ENCODE assay signal across 28 mouse cellular contexts in genomic region chr1:88273326-88273725, GRCm38 (mm10). TPM values are rescaled to one million over a fixed set of nuclear protein-coding genes. Genes with fewer than 3 reads are reported as not detected.
DNase-seq lines count a peak whose midpoint lies in the region; ATAC-seq and TF ChIP-seq lines count a peak whose summit lies in the region.
"Had no signal": no experiment of that assay in that cellular context is flagged by ENCODE, and none has a peak within 500 bp of the region (broad histone marks: within the 10 kb centered on the region; RNA-seq: fewer than 3 reads in every experiment).

No protein-coding gene starts in this region.

- peaks cover 4% of the 10 kb centered on the region; the same call in 1 of the 2 replicates for H3K36me3 ChIP-seq in kidney, adult 2 months (ENCODE audit: control insufficient read depth, insufficient read depth, low read length)
- peaks cover 39% of the 10 kb centered on the region for H3K36me3 ChIP-seq in hindbrain, postnatal 0 days (ENCODE audit: insufficient read depth, low read length)

- peak; percentile 15 for DNase-seq in gastrocnemius, adult 2 months
- DNase-seq in gastrocnemius, adult 18-20 months (ENCODE audit: low spot score) = no peak
- DNase-seq in kidney, postnatal 10 days = peak; percentile 14
- no peak for DNase-seq in kidney, adult 2 months
- peak; percentile 27 to 30 for DNase-seq in spleen, postnatal 10 days (ENCODE audit: low spot score in 2 of 2)
- DNase-seq in spleen, postnatal 36 days (ENCODE audit: low spot score in 2 of 2) = no peak
- peak; percentile 16 for DNase-seq in T-cell, adult 2 months (ENCODE audit: low spot score)
- no peak for DNase-seq in hindbrain, postnatal 0 days (ENCODE audit: low spot score)
- DNase-seq: adrenal gland, postnatal 10 days; kidney, adult 18-20 months; kidney, postnatal 25 days; liver, embryonic 13.5 days; lung, postnatal 14 days had no signal

- intact Hi-C loops in gastrocnemius, adult 2 months (cut with DNase I) = no loop called here

- no peak for TF ChIP-seq POLR2A in kidney, adult 2 months (IDR thresholded peaks at IDR 0.05; ENCODE audit: low read depth, low read length)

- H3K4me1 ChIP-seq in kidney, adult 2 months (ENCODE audit: control insufficient read depth, insufficient read depth, low read length) = peaks cover 5% of the 10 kb centered on the region
- peaks cover 19% of the 10 kb centered on the region for H3K4me1 ChIP-seq in hindbrain, postnatal 0 days (ENCODE audit: insufficient read depth, low read length)

- no peak overlapping the region for H3K27ac ChIP-seq in gastrocnemius, adult 2 months
- H3K27ac ChIP-seq in kidney, adult 2 months (ENCODE audit: insufficient read depth, low read depth, low read length) = no peak overlapping the region
- H3K27ac ChIP-seq in hindbrain, postnatal 0 days = no peak overlapping the region
- H3K27ac ChIP-seq: embryonic facial prominence, embryonic 15.5 days; heart, embryonic 13.5 days; hindbrain, embryonic 13.5 days; layer of hippocampus, adult 2 months; liver, embryonic 13.5 days had no signal

- TF ChIP-seq CTCF in gastrocnemius, adult 2 months (IDR thresholded peaks at IDR 0.05) = no peak
- TF ChIP-seq CTCF in kidney, adult 2 months (conservative IDR thresholded peaks at IDR 0.05; ENCODE audit: insufficient read depth, insufficient read length, low read depth, low read length) = no peak
- no peak for TF ChIP-seq CTCF in hindbrain, postnatal 0 days (IDR thresholded peaks at IDR 0.05; ENCODE audit: low read depth)

- H3K4me3 ChIP-seq in gastrocnemius, adult 2 months = no peak overlapping the region
- no peak overlapping the region for H3K4me3 ChIP-seq in kidney, adult 2 months (ENCODE audit: insufficient read depth, low read depth, low read length)
- no peak overlapping the region for H3K4me3 ChIP-seq in hindbrain, postnatal 0 days (ENCODE audit: low read length)
- H3K4me3 ChIP-seq: embryonic facial prominence, embryonic 15.5 days; heart, embryonic 13.5 days; hindbrain, embryonic 13.5 days; layer of hippocampus, adult 2 months; liver, embryonic 13.5 days had no signal

- 98% methylated on average over 3 of the region's 3 CpGs for WGBS in kidney, adult 2 months
- 93% methylated on average over 3 of the region's 3 CpGs for WGBS in hindbrain, postnatal 0 days

- H3K9me3 ChIP-seq in hindbrain, postnatal 0 days (ENCODE audit: low read length) = no peaks in the 10 kb centered on the region; the same call in 1 of the 2 replicates
- H3K9me3 ChIP-seq: embryonic facial prominence, embryonic 15.5 days; heart, embryonic 13.5 days; hindbrain, embryonic 13.5 days; liver, embryonic 13.5 days had no signal

- no peaks in the 10 kb centered on the region for H3K27me3 ChIP-seq in kidney, adult 2 months (replicated peaks; ENCODE audit: control insufficient read depth, insufficient read depth, low read length)
- no peaks in the 10 kb centered on the region for H3K27me3 ChIP-seq in hindbrain, postnatal 0 days (ENCODE audit: insufficient read depth, low read length)
- H3K27me3 ChIP-seq: embryonic facial prominence, embryonic 15.5 days; heart, embryonic 13.5 days; hindbrain, embryonic 13.5 days; liver, embryonic 13.5 days had no signal

- no peak overlapping the region for H3K9ac ChIP-seq in hindbrain, postnatal 0 days (replicated peaks; ENCODE audit: low read length)
- H3K9ac ChIP-seq: embryonic facial prominence, embryonic 15.5 days; heart, embryonic 13.5 days; hindbrain, embryonic 13.5 days; liver, embryonic 13.5 days had no signal

- ATAC-seq in hindbrain, postnatal 0 days = no peak
- ATAC-seq: inflammation-experienced regulatory T-cells, adult 6 months had no signal

- no peak overlapping the region for H3K4me2 ChIP-seq in hindbrain, postnatal 0 days (ENCODE audit: low read depth, low read length)
- H3K4me2 ChIP-seq: embryonic facial prominence, embryonic 15.5 days; heart, embryonic 13.5 days; hindbrain, embryonic 13.5 days; liver, embryonic 13.5 days; midbrain, embryonic 11.5 days had no signal

RNA-seq across cellular contexts. Expression of gene Hjurp, which starts 4.1 kb away (rescaled TPM):
- total RNA-seq in gastrocnemius, adult 2 months (2021) = 1 to 10 TPM; 6.1 to 6.6 TPM
- total RNA-seq in gastrocnemius, adult 18-20 months (2021) = 1 to 10 TPM; 5.4 to 5.8 TPM
- polyA plus RNA-seq in kidney, adult 2 months (2012; rRNA removed) = 12.8 and 14.5 TPM in 2 replicates
- 82.8 and 86.3 TPM in 2 replicates for total RNA-seq in hindbrain, postnatal 0 days (2014; rRNA removed)
- 47.2 and 47.7 TPM in 2 replicates for polyA plus RNA-seq in hindbrain, postnatal 0 days (2015; fragmentation: Nextera tagmentation; extraction: Ambion mirVana)

RNA-seq across cellular contexts. Expression of gene Trpm8, which starts 4.1 kb away (rescaled TPM):
- not detected for total RNA-seq in gastrocnemius, adult 2 months (2021)
- not detected for total RNA-seq in gastrocnemius, adult 18-20 months (2021)
- not detected in 2 replicates for polyA plus RNA-seq in kidney, adult 2 months (2012; rRNA removed)
- 0.05 and 0.14 TPM in 2 replicates for total RNA-seq in hindbrain, postnatal 0 days (2014; rRNA removed)
- polyA plus RNA-seq in hindbrain, postnatal 0 days (2015; fragmentation: Nextera tagmentation; extraction: Ambion mirVana) = 0.11 and 0.15 TPM in 2 replicates
- total RNA-seq: adrenal gland, postnatal 10 days; common myeloid progenitor, adult 5-6 weeks; gastrocnemius, postnatal 4 days; heart, postnatal 14 days; megakaryocyte progenitor cell, adult 5-6 weeks; monocyte, adult 5-6 weeks; neutrophil, adult 5-6 weeks had no signal
- polyA plus RNA-seq: inflammation-experienced regulatory T-cells, adult 6 months; limb, embryonic 14.5 days; liver, embryonic 13.5 days; lung, adult 2 months; midbrain, embryonic 11.5 days; urinary bladder, adult 2 months had no signal

RNA-seq across cellular contexts. Expression of gene Mroh2a, which starts 46.5 kb away (rescaled TPM):
- not detected for total RNA-seq in gastrocnemius, adult 2 months (2021)
- not detected for total RNA-seq in gastrocnemius, adult 18-20 months (2021)
- polyA plus RNA-seq in kidney, adult 2 months (2012; rRNA removed) = 0.08 TPM in 2 replicates
- 0.16 TPM in 1 of 2 replicates, not detected in the other for total RNA-seq in hindbrain, postnatal 0 days (2014; rRNA removed)
- 0.23 and 0.55 TPM in 2 replicates for polyA plus RNA-seq in hindbrain, postnatal 0 days (2015; fragmentation: Nextera tagmentation; extraction: Ambion mirVana)

Comparison
In these comparisons a context has a peak if more than half of its experiments do, and no peak if none do; other contexts are left out.
1. DNase-seq: peak in gastrocnemius, adult 2 months (single experiment), kidney, postnatal 10 days (single experiment), spleen, postnatal 10 days (2 of 2) and T-cell, adult 2 months (single experiment); none in gastrocnemius, adult 18-20 months (single experiment), kidney, adult 2 months (single experiment), spleen, postnatal 36 days (0 of 2) and hindbrain, postnatal 0 days (single experiment).
2. RNA of gene Hjurp, which starts 4.1 kb away (total RNA-seq): 82.8 to 86.3 TPM in hindbrain, postnatal 0 days; 6.1 to 6.6 TPM in gastrocnemius, adult 2 months and 5.4 to 5.8 TPM in gastrocnemius, adult 18-20 months; every median in the first group is over 10 times any median in the second.